Mouse (Mus musculus) cerebellum, adult 2 months (tissue): ENCODE measurements at regions not wholly inside any gene's neighbourhood (a gene's known extent, or its start where the extent isn't known, plus 50 kb on each side); places are given as distances from the start of the nearest gene placed in this dataset.

ENCODE experiments used
- CTCF ChIP-seq: fragments of 200-500 bp; IDR thresholded peaks from 2 replicates; pipeline ENCODE4 v1.5.1; 2011; ENCODE audit warnings: low read depth, mild to moderate bottlenecking, control low read depth, low read length, moderate library complexity, borderline replicate concordance; ENCODE audit not compliant: insufficient read depth
- POLR2A ChIP-seq: fragments of 200-500 bp; IDR thresholded peaks from 2 replicates; pipeline ENCODE4 v1.6.1; 2011; ENCODE audit warnings: low read length, control low read depth, borderline replicate concordance; ENCODE audit not compliant: insufficient read depth

GRCm38 (mm10) chr1:33395733-33396132 is 273.9 kb downstream of the Prim2 start:
- TF ChIP-seq CTCF = no peak
- TF ChIP-seq POLR2A = no peak
